8 mouse cellular contexts compared by ENCODE assay signal in genomic region chr9:43000070-43000469, GRCm38 (mm10). TPM values are rescaled to one million over a fixed set of nuclear protein-coding genes. Genes with fewer than 3 reads are reported as not detected.
A peak's percentile ranks its signal among the peaks of the same experiment; 100 is the strongest.
DNase-seq lines count a peak whose midpoint lies in the region; ATAC-seq lines count a peak whose summit lies in the region.

No protein-coding gene starts in this region.

- no peak for ATAC-seq in embryonic facial prominence, embryonic 11.5 days (replicated peaks; ENCODE audit: insufficient number of reproducible peaks, low FRiP score, low TSS enrichment, low read depth)

- H3K9me3 ChIP-seq in embryonic facial prominence, embryonic 11.5 days (replicated peaks; ENCODE audit: control insufficient read depth, low read length): no peaks in the 10 kb centered on the region
- H3K9me3 ChIP-seq in embryonic facial prominence, embryonic 10.5 days: no peaks in the 10 kb centered on the region

- no peak overlapping the region for H3K27ac ChIP-seq in embryonic facial prominence, embryonic 11.5 days (replicated peaks; ENCODE audit: low read depth, low read length)
- H3K27ac ChIP-seq in embryonic facial prominence, embryonic 10.5 days (replicated peaks): no peak overlapping the region

- no peak overlapping the region for H3K4me2 ChIP-seq in embryonic facial prominence, embryonic 11.5 days (ENCODE audit: low read depth, low read length)

- intact Hi-C loops in left cerebral cortex, postnatal 36 days (cut with DNase I): loop anchor here (1.0 to 10.0 kb wide), 2 partner anchors 211 to 285 kb away; no protein-coding TSS in a partner anchor

- H3K27me3 ChIP-seq in embryonic facial prominence, embryonic 11.5 days (ENCODE audit: control insufficient read depth, insufficient read depth, low read length): no peaks in the 10 kb centered on the region
- H3K27me3 ChIP-seq in embryonic facial prominence, embryonic 10.5 days (replicated peaks; ENCODE audit: low read depth, poor library complexity, severe bottlenecking): no peaks in the 10 kb centered on the region

- DNase-seq in embryonic facial prominence, embryonic 11.5 days (ENCODE audit: low spot score): peak; percentile 88
- DNase-seq in embryonic facial prominence, embryonic 10.5 days (ENCODE audit: low spot score): no peak
- peak; percentile 28 to 65 for DNase-seq in left cerebral cortex, adult 18-20 months (ENCODE audit: low spot score in 2 of 2)
- no peak for DNase-seq in left cerebral cortex, postnatal 36 days (ENCODE audit: low spot score in 2 of 2)
- peak; percentile 18 for DNase-seq in MEL-GATA-1-ER (ENCODE audit: extremely low read depth, low read depth)
- DNase-seq in fibroblast of lung, adult 2 months (ENCODE audit: low read depth): peak; percentile 45
- peak; percentile 47 for DNase-seq in retina, adult 2 months (ENCODE audit: low read depth, low spot score)
- no peak for DNase-seq in testis, postnatal 14 days (ENCODE audit: low spot score)

- peaks cover 3% of the 10 kb centered on the region; the same call in 1 of the 2 replicates for H3K36me3 ChIP-seq in embryonic facial prominence, embryonic 11.5 days (replicated peaks; ENCODE audit: control insufficient read depth, insufficient read depth, low read depth, low read length)
- peaks cover 86% of the 10 kb centered on the region for H3K36me3 ChIP-seq in embryonic facial prominence, embryonic 10.5 days (replicated peaks)

- 98% methylated on average over 1 of the region's 1 CpGs for WGBS in embryonic facial prominence, embryonic 11.5 days
- 81% methylated on average over 1 of the region's 1 CpGs for WGBS in embryonic facial prominence, embryonic 10.5 days

- H3K9ac ChIP-seq in embryonic facial prominence, embryonic 11.5 days (replicated peaks; ENCODE audit: low read length): no peak overlapping the region

- no peak overlapping the region for H3K4me3 ChIP-seq in embryonic facial prominence, embryonic 11.5 days (ENCODE audit: low read depth, low read length)
- H3K4me3 ChIP-seq in embryonic facial prominence, embryonic 10.5 days: no peak overlapping the region

- no peaks in the 10 kb centered on the region for H3K4me1 ChIP-seq in embryonic facial prominence, embryonic 11.5 days (ENCODE audit: control insufficient read depth, insufficient read depth, low read length)
- no peaks in the 10 kb centered on the region for H3K4me1 ChIP-seq in embryonic facial prominence, embryonic 10.5 days

RNA-seq across cellular contexts. Expression of gene Grik4, which starts 55.8 kb away (rescaled TPM):
- polyA plus RNA-seq in embryonic facial prominence, embryonic 11.5 days (2014; fragmentation: Nextera tagmentation; extraction: Ambion mirVana): 0.49 and 0.89 TPM in 2 replicates
- 0.96 and 1.1 TPM in 2 replicates for polyA plus RNA-seq in embryonic facial prominence, embryonic 10.5 days (2016; fragmentation: Nextera tagmentation; extraction: Ambion mirVana)
- total RNA-seq in left cerebral cortex, adult 18-20 months (2021): 10 to 100 TPM; 17.2 to 18.2 TPM
- total RNA-seq in left cerebral cortex, postnatal 36 days (2021): 10 to 100 TPM; 19.2 to 19.8 TPM

Comparison
In these comparisons a context has a peak if more than half of its experiments do, and no peak if none do; other contexts are left out.
1. DNase-seq: peak in embryonic facial prominence, embryonic 11.5 days (single experiment), left cerebral cortex, adult 18-20 months (2 of 2), MEL-GATA-1-ER (single experiment), fibroblast of lung, adult 2 months (single experiment) and retina, adult 2 months (single experiment); none in embryonic facial prominence, embryonic 10.5 days (single experiment), left cerebral cortex, postnatal 36 days (0 of 2) and testis, postnatal 14 days (single experiment).